Mouse (Mus musculus) limb, embryonic 14.5 days (tissue): ENCODE data around the gene Gm42688. TPM values are rescaled to one million over a fixed set of nuclear protein-coding genes. Genes with fewer than 3 reads are reported as not detected.

Experiments used
- ATAC-seq: fragments of 200-750 bp; cut with Nextera tagmentation; 2 replicates; pipeline ENCODE4 v1.8.0; 2017; ENCODE audit warnings: low read depth, moderate number of reproducible peaks, moderate TSS enrichment; ENCODE audit not compliant: low FRiP score
- DNase-seq: peaks from one replicate; pipeline ENCODE4 v3.0.0-alpha.2; 2015; ENCODE audit warnings: low spot score
- H3K27ac ChIP-seq: fragments of 300-500 bp; sonication (generic); replicated peaks from 2 replicates; pipeline ENCODE4 v1.5.1; 2014; ENCODE audit warnings: low read depth, mild to moderate bottlenecking, low read length, moderate library complexity, mixed read lengths
- H3K27me3 ChIP-seq: fragments of 300-500 bp; sonication (generic); 2 replicates; pipeline ENCODE4 v1.6.1; 2014; ENCODE audit warnings: low read length, mixed read lengths; ENCODE audit not compliant: control insufficient read depth, insufficient read depth
- H3K36me3 ChIP-seq: fragments of 300-500 bp; sonication (generic); 2 replicates; pipeline ENCODE4 v1.6.1; 2014; ENCODE audit warnings: mild to moderate bottlenecking, low read length, moderate library complexity, mixed read lengths; ENCODE audit not compliant: control insufficient read depth, insufficient read depth
- H3K4me1 ChIP-seq: fragments of 300-500 bp; sonication (generic); 2 replicates; pipeline ENCODE4 v1.6.1; 2014; ENCODE audit warnings: antibody characterized with exemption, low read length, mixed read lengths; ENCODE audit not compliant: control insufficient read depth, insufficient read depth
- H3K4me2 ChIP-seq: fragments of 300-500 bp; sonication (generic); replicated peaks from 2 replicates; pipeline ENCODE4 v1.6.1; 2014; ENCODE audit warnings: low read depth, mild to moderate bottlenecking, low read length, moderate library complexity; ENCODE audit not compliant: severe bottlenecking
- H3K4me3 ChIP-seq: fragments of 300-500 bp; sonication (generic); replicated peaks from 2 replicates; pipeline ENCODE4 v1.5.1; 2014; ENCODE audit warnings: low read length
- H3K9ac ChIP-seq: fragments of 300-500 bp; sonication (generic); 2 replicates; pipeline ENCODE4 v1.6.1; 2014; ENCODE audit warnings: mild to moderate bottlenecking, low read depth, low read length, moderate library complexity; ENCODE audit not compliant: severe bottlenecking
- H3K9me3 ChIP-seq: fragments of 300-500 bp; sonication (generic); 2 replicates; pipeline ENCODE4 v1.6.1; 2016; ENCODE audit warnings: low read length; ENCODE audit not compliant: control insufficient read depth
- POLR2A ChIP-seq: fragments of 200-500 bp; IDR thresholded peaks from 2 replicates; pipeline ENCODE4 v1.8.0; 2012; ENCODE audit warnings: inconsistent platforms, mild to moderate bottlenecking, moderate library complexity, borderline replicate concordance; ENCODE audit not compliant: insufficient read depth, insufficient read length; ENCODE audit errors: extremely low read depth
- WGBS: fragments of 180-500 bp; shearing (Covaris S2); extraction: QIAGEN DNeasy Blood & Tissue Kit; methylation state at CpG from one replicate; pipeline ENCODE4 v1.1.7; 2014; 5-methylcytosine and 5-hydroxymethylcytosine counted together
- polyA plus RNA-seq, 2 experiments: library from polyadenylated mRNA; depleted of rRNA in 1 of 2; stranded (reverse) in 1 of 2; unstranded in 1 of 2; fragments of >200 nt; fragmentation: Nextera tagmentation in 1 of 2; extraction: Ambion mirVana in 1 of 2; gene quantifications; 2 replicates each; pipeline versions ENCODE4 v1.2.1 to v1.2.3; 2012 to 2014

Gene Gm42688
- polyA plus RNA-seq (2012; rRNA removed) (7.0 and 7.7 TPM in 2 replicates), polyA plus RNA-seq (2014; fragmentation: Nextera tagmentation; extraction: Ambion mirVana) (2.5 and 4.5 TPM in 2 replicates)

DNA sequence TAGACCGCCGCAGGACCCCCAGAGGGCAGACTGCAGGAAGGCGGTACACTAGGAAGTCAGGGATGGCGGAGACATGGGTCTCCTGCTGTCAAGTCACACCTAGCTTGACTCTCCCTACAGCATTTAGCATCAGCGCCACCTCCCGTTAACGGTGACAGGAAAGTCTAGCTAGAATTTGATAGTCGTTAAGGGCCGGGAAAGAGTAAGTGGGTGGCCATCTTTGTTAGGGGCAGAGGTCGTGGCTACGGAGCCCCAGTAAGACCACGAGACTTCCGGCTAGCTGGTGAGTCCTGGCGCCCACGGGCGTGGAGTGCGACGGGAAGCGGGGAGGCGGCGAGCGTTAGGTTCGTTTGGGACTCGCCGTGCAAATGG, at the start of gene Gm42688, which contains the start of gene Ccdc142:
TSS of gene Gm42688 (plus strand) at position 302 of the 372 bp plus-strand sequence.
TSS of gene Ccdc142 (plus strand) at position 286 of the 372 bp plus-strand sequence.
- Histone ChIP-seq H3K4me3 (peak within 1 kb of the TSS; percentile 76), H3K9ac (peak within 1 kb of the TSS; percentile 76), H3K4me1 (peaks cover 12% of the 10 kb centered on the region), H3K4me2 (peak within 1 kb of the TSS; percentile 98), H3K27ac (peak within 1 kb of the TSS; percentile 77), H3K27me3 (no peaks in the 10 kb centered on the region), H3K36me3 (no peaks in the 10 kb centered on the region), H3K9me3 (no peaks in the 10 kb centered on the region)
- peak; percentile 90 for DNase-seq
- TF ChIP-seq POLR2A = peak; percentile 68; the same call in 1 of the 2 replicates
- peak; percentile 91 for ATAC-seq
- 3% methylated on average over 25 of the region's 25 CpGs for WGBS

DNA sequence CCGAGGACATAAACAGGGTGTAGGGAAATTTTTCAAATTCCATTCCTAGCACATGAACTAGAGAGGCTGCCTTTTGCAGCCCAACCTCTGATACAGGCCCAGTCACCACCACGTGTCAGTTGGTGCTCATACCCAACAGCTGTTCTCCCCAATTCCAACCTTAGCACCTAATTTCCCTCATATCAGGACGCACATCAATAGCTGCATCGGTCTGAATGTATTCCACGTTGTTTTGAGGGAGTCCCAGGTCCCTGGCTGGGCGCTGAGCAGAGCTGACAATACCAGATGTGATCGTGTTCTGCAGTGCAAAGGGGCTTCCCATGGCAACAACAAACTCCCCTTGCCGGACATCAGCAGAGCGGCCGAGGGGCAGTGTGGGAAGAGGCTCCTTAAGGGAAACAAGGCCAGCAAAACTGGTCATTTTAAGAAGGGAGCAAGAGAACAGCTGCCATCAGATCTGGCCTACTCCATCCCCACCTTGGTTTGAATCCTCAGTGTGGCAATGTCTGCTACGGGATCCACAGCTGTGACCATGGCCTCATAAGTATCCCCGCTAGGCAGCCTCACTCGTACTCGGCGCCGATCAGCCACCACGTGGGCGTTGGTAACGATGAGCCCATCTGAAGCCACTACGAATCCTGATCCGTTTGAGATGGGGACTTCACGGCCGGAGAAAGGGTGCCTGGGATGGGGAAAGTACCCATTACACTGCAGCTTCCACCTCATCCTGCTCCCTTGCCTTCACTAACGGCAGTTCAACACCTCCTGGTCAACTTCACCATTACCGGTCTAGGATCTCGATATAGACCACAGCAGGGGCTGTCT, 48.1 kb upstream of the Gm42688 start:
- no peaks in the 10 kb centered on the region for H3K9me3 ChIP-seq
- DNase-seq = no peak
- peak overlapping the region; percentile 89 for H3K9ac ChIP-seq
- H3K27me3 ChIP-seq = no peaks in the 10 kb centered on the region
- peak overlapping the region; percentile 88 for H3K27ac ChIP-seq
- peaks cover 20% of the 10 kb centered on the region for H3K4me1 ChIP-seq
- no peak for TF ChIP-seq POLR2A
- no peak for ATAC-seq
- H3K36me3 ChIP-seq = peaks cover 34% of the 10 kb centered on the region
- peak overlapping the region; percentile 88 for H3K4me2 ChIP-seq
- H3K4me3 ChIP-seq = peak overlapping the region; percentile 96
- WGBS = under 1% methylated on average over 26 of the region's 26 CpGs

DNA sequence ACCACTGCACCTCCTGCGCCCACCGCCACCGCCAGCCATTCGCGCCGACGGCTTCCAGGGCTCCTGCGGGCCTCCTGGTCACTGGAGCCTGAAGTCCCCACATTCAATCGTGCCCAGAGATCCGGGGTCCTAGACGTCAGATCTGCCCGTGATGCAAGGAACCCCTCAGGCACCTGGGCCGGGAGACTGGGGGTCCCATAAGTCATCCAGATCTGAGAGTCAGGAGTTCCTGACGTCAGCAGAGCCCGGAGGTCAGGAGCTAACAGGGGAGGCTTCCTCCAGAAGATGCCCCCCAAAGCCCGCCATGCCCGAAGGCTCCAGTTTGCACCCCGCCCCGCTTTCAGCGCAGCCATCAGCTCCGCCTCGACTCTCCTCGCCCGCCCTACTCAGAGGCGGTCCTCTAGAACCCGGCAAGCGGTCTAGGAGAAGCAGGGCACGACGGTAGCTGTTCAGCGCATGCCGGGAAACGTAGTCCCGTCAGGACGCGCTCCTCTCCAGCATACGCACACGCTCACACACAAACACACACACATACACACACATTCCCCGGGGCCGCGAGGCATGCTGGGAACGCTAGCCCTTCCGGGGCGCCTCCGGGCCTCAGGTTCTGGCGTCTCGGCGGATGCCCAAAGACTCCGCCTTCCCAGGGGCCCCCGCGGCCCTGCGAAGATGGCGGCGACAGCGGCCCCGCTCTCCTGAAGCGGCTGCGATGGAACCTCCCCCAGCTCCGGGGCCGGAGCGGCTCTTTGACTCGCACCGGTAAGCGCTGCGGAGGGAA, 47.2 kb upstream of the Gm42688 start, which contains the start of gene Aup1:
TSS of gene Aup1 (plus strand) at position 448 of the 778 bp plus-strand sequence.
- 0% methylated on average over 35 of the region's 64 CpGs for WGBS
- Histone ChIP-seq H3K4me2 (peak within 1 kb of the TSS; percentile 88), H3K9me3 (no peaks in the 10 kb centered on the region), H3K27me3 (no peaks in the 10 kb centered on the region), H3K4me1 (peaks cover 20% of the 10 kb centered on the region), H3K27ac (peak within 1 kb of the TSS; percentile 88), H3K4me3 (peak within 1 kb of the TSS; percentile 96), H3K36me3 (peaks cover 34% of the 10 kb centered on the region), H3K9ac (peak within 1 kb of the TSS; percentile 89)
- peak; percentile 89; the same call in 1 of the 2 replicates for TF ChIP-seq POLR2A
- peak; percentile 95 for ATAC-seq
- peak; percentile 97 for DNase-seq

DNA sequence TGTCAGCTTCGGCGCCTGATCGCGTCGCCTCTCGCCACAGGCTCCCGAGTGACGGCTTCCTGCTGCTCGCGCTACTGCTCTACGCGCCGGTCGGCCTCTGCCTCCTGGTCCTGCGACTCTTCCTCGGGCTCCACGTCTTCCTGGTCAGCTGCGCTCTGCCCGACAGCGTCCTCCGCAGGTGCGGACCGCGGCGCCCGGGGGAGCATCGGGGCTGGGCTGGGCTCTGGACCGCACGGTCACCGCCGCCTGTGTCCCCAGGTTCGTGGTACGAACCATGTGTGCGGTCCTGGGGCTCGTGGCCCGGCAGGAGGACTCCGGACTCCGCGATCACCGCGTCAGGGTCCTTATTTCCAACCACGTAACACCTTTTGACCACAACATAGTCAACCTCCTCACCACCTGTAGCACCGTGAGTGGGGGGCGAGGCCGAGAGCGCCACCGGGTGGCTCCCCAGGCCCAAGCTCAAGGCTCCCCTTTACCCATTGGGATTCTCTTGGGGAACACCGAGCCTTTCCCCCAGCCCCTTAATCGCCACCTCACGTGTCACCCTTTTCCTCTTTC, 46.5 kb upstream of the Gm42688 start, which contains the start of gene Htra2:
TSS of gene Htra2 (minus strand) at position 403 of the 561 bp plus-strand sequence.
- peak within 1 kb of the TSS; percentile 89 for H3K9ac ChIP-seq
- no peak for TF ChIP-seq POLR2A
- peak within 1 kb of the TSS; percentile 96 for H3K4me3 ChIP-seq
- no peaks in the 10 kb centered on the region for H3K27me3 ChIP-seq
- WGBS = under 1% methylated on average over 27 of the region's 50 CpGs
- H3K4me1 ChIP-seq = peaks cover 20% of the 10 kb centered on the region
- H3K4me2 ChIP-seq = peak within 1 kb of the TSS; percentile 88
- ATAC-seq = peak; percentile 27
- peak within 1 kb of the TSS; percentile 88 for H3K27ac ChIP-seq
- peaks cover 31% of the 10 kb centered on the region for H3K36me3 ChIP-seq
- DNase-seq = no peak
- H3K9me3 ChIP-seq = no peaks in the 10 kb centered on the region

DNA sequence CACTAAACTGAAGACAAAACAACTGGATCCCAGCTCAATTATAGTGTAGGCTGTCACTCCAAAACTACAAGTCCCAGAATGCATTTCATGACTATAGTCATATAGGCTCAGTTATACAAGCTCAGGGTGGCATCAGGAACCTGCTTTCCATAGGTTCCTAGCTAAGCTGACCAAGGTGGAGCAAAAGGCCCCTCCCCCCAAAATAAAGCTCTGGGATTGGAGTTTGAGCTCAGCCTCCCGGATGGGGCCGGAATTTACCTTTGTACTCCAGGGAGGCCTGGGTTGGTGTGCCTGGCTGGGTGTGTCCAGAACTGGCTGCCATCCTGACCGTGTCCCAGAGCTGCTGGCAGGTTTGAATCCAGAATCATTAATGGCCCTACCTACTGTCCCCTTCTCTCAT, 43.6 kb upstream of the Gm42688 start, which contains the start of gene Dqx1:
TSS of gene Dqx1 (plus strand) at position 55 of the 400 bp plus-strand sequence.
- peaks cover 20% of the 10 kb centered on the region for H3K36me3 ChIP-seq
- TF ChIP-seq POLR2A = no peak
- H3K4me1 ChIP-seq = peaks cover 15% of the 10 kb centered on the region
- H3K27me3 ChIP-seq = peaks cover 15% of the 10 kb centered on the region
- H3K4me2 ChIP-seq = no peak within 1 kb of the TSS
- DNase-seq (no peak), ATAC-seq (no peak)
- no peak within 1 kb of the TSS for H3K4me3 ChIP-seq
- no peak within 1 kb of the TSS for H3K9ac ChIP-seq
- no peak within 1 kb of the TSS for H3K27ac ChIP-seq
- H3K9me3 ChIP-seq = no peaks in the 10 kb centered on the region
- 47% methylated on average over 3 of the region's 3 CpGs for WGBS
